9 mouse cellular contexts compared by ENCODE assay signal in genomic region chr7:97079145-97079544, GRCm38 (mm10). TPM values are rescaled to one million over a fixed set of nuclear protein-coding genes. Genes with fewer than 3 reads are reported as not detected.
DNase-seq lines count a peak whose midpoint lies in the region; ATAC-seq lines count a peak whose summit lies in the region.
"Had no signal": no experiment of that assay in that cellular context is flagged by ENCODE, and none has a peak within 500 bp of the region (broad histone marks: within the 10 kb centered on the region; RNA-seq: fewer than 3 reads in every experiment).

No protein-coding gene starts in this region.

- no peak for ATAC-seq in midbrain, embryonic 11.5 days (ENCODE audit: low FRiP score)
- ATAC-seq in midbrain, embryonic 13.5 days: no peak
- ATAC-seq in activated CD4-positive, CD25-positive, alpha-beta regulatory T cell, adult 4 months: no peak

- H3K9me3 ChIP-seq in midbrain, embryonic 11.5 days (ENCODE audit: control insufficient read depth, low read length): no peaks in the 10 kb centered on the region
- no peaks in the 10 kb centered on the region for H3K9me3 ChIP-seq in midbrain, embryonic 13.5 days

- H3K27me3 ChIP-seq in midbrain, embryonic 11.5 days (ENCODE audit: control insufficient read depth, insufficient read depth, low read length): no peaks in the 10 kb centered on the region
- no peaks in the 10 kb centered on the region for H3K27me3 ChIP-seq in midbrain, embryonic 13.5 days

- no peak overlapping the region for H3K27ac ChIP-seq in midbrain, embryonic 11.5 days (ENCODE audit: low read depth, low read length)
- no peak overlapping the region for H3K27ac ChIP-seq in midbrain, embryonic 13.5 days

- WGBS in midbrain, embryonic 11.5 days: 19% methylated on average over 6 of the region's 6 CpGs
- 14% methylated on average over 6 of the region's 6 CpGs for WGBS in midbrain, embryonic 13.5 days

- H3K4me1 ChIP-seq in midbrain, embryonic 11.5 days (ENCODE audit: control insufficient read depth, insufficient read depth, low read length): peaks cover 3% of the 10 kb centered on the region
- H3K4me1 ChIP-seq in midbrain, embryonic 13.5 days (replicated peaks): peaks cover 12% of the 10 kb centered on the region

- no peak overlapping the region for H3K9ac ChIP-seq in midbrain, embryonic 11.5 days (ENCODE audit: low read length)
- H3K9ac ChIP-seq in midbrain, embryonic 13.5 days (replicated peaks): no peak overlapping the region

- H3K4me2 ChIP-seq in midbrain, embryonic 11.5 days: no peak overlapping the region
- no peak overlapping the region for H3K4me2 ChIP-seq in midbrain, embryonic 13.5 days (replicated peaks)

- no peak overlapping the region for H3K4me3 ChIP-seq in midbrain, embryonic 11.5 days (ENCODE audit: low read depth, low read length)
- no peak overlapping the region for H3K4me3 ChIP-seq in midbrain, embryonic 13.5 days (replicated peaks)
- H3K4me3 ChIP-seq: erythroblast, embryonic 14.5 days had no signal

- no peaks in the 10 kb centered on the region for H3K36me3 ChIP-seq in midbrain, embryonic 11.5 days (ENCODE audit: control insufficient read depth, insufficient read depth, low read length)
- no peaks in the 10 kb centered on the region for H3K36me3 ChIP-seq in midbrain, embryonic 13.5 days

- peak; percentile 91 for DNase-seq in midbrain, embryonic 11.5 days (ENCODE audit: low spot score, missing footprints)
- DNase-seq in brain, adult 2 months (ENCODE audit: low read depth, low spot score): peak; percentile 76
- peak; percentile 16 to 25 for DNase-seq in gastrocnemius, adult 8-10 months (ENCODE audit: low spot score in 2 of 2)
- DNase-seq in kidney, postnatal 10 days: peak; percentile 54
- DNase-seq in lung, postnatal 25 days (ENCODE audit: low spot score): peak; percentile 67
- no peak for DNase-seq in adrenal gland, adult 2 months

RNA-seq across cellular contexts. Expression of gene Gab2, which starts 2.2 kb away (rescaled TPM):
- polyA plus RNA-seq in midbrain, embryonic 11.5 days (2014; fragmentation: Nextera tagmentation; extraction: Ambion mirVana): 9.4 TPM in 2 replicates
- 15.2 and 17.9 TPM in 2 replicates for polyA plus RNA-seq in midbrain, embryonic 13.5 days (2015; fragmentation: Nextera tagmentation; extraction: Ambion mirVana)
- 1 to 10 TPM; 3.6 to 7.0 (median 5.3) TPM for total RNA-seq in gastrocnemius, adult 8-10 months (2022)
- polyA plus RNA-seq in activated CD4-positive, CD25-positive, alpha-beta regulatory T cell, adult 4 months (2017; shearing (Covaris generic)): under 1 TPM in 1 of 2 experiments, not detected in 1; 0.11 TPM
- 10 to 100 TPM; 18.0 to 21.9 TPM for total RNA-seq in adrenal gland, adult 2 months (2021)
- polyA plus RNA-seq in adrenal gland, adult 2 months (2012; rRNA removed): 7.6 and 8.2 TPM in 2 replicates
